Mouse (Mus musculus): ENCODE measurements at regions not wholly inside any gene's neighbourhood (a gene's known extent, or its start where the extent isn't known, plus 50 kb on each side); places are given as distances from the start of the nearest gene placed in this dataset.
A peak's percentile ranks its signal among the peaks of the same experiment; 100 is the strongest.

DNA sequence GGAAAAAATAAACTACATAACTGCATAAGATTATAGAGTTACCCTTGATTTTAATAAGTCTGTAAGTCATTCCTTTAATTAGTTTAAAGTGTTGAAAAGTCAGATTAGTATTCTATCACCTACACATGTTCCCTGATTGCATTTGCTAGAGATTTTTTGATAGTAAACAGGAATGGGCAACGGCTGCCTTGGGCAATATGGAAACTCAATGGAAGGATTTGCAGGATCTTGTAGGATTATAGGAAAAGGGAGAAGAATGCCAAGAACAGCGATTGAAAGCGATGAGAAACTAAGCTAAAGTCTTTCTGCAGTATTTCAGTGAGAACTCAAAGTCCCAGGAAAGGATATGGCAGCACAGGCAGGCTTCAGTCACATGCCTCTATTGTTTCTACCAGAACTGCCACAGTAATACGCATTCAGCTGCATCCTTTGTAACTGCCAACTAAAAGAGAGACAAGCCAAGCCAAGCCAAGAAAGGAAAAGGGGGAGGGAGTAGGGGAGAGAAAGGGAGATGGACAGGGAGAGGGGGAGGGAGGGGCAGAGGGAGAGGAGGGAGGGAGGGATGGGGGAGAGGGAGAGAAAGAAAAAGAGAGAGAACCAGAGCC, 340.3 kb downstream of the Kif16b start:
- no peak for DNase-seq

DNA sequence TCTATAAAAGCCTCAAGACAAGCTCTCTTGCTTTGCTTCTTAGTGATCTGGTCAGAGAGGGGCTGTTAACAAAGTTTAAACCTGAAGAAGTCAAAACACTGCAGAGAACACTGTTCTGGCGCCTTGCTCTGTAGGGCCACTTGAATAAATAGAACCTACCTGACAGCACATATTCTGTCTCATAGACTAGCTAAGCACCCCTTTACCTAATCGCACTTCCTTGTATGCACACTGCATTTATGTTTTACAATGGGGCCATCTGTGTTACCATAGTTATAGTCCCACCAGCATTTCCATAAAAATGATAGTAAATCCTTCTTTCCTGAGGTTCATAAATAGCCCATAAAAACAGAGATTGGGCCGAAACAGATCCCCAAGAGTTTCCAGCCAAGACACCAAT, 340.9 kb downstream of the Kif16b start:
- no peak for DNase-seq

DNA sequence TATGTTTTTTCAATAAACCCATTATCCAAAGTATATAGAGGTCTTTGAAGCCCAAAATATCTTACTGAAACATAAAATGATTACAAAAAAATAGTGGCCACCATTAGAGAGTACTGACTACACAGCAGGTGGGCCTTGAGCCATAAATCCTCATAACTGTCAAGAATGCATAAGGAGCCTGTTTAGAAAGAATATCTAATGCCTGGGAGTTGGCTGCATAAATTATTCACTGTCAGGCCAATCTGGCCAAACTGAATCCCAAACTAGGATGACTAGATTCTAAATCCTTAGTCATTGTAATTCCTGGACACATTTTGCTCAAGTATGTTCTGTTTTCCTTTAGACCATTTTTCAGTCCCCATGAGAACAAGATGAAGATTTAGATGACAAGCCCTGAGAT, 341.4 kb downstream of the Kif16b start:
- no peak for DNase-seq

DNA sequence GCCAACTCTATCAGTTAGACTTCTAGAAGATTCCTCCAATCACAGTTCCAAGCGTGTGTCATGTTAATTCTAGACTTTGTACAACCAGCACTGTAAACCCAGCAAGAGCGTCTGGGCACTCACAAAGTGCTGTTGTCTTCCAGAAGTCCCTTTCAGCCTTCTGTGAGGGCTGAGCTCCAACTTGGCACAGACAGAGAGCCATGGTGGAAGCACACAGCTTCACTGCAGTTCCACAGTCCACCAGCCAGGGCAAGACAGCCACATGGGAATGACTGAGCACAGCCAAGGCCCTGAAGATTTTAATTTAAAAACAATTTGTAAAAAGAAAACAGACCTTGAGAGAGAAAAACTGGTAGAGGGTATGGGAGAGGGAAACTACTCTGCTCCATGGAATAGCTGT, 346.5 kb downstream of the Kif16b start:
- peak; percentile 73 for DNase-seq

DNA sequence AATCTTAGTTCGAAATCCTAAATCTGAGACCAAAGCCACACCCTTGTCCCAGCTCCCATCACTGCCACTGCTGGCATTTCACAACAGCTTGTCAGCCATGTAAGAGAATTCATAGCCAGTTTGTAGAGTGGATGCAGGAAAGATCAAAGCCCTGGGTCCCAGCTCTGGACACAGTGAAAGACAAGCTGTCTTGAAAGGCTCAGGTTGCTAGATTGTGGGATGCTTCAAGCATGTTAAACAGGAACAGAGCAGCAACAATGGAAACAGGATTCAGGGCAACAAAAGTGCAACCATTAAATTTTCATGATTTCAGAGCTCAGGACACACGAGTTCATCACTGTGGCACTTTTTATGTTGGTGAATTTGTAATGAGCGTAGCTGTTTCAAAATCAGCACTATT, 349.6 kb downstream of the Kif16b start:
- no peak for DNase-seq

DNA sequence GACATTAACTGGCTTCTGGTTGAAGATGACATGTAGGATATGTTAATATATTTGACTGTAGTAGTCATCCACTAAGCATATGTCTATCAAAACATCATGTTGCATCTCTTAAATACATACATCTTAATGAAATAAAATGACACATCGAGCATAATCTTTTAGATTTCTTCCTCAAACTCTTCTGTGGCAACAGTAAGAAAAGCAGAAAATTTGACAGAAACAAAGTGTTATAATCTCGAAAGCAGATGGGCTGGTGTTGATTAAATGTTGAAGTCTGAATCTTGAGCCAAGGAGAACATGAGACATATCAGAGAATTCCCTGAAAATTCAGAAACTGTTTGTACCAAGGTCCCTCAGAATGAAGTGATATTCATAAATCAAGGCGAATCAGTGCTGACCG, 352.6 kb downstream of the Kif16b start:
- DNase-seq = no peak

DNA sequence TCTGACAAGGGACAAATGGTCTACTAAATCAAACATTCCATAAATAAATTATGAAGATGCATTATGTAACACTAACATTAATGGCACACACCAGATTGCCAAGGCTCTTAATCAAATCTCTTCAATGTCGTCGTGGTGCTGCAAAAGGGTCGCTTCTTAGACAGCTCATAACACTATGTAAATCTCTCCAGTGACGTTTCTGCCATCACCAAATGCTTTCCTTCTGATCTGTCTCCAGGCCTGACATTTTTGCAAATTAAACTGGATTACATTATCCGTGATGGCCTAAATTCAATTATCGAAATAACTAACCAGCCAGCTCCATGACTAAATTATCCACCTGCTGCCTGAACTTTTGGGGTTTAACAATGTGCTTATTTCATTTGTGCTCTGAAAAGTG, 356.4 kb downstream of the Kif16b start:
- DNase-seq = no peak

DNA sequence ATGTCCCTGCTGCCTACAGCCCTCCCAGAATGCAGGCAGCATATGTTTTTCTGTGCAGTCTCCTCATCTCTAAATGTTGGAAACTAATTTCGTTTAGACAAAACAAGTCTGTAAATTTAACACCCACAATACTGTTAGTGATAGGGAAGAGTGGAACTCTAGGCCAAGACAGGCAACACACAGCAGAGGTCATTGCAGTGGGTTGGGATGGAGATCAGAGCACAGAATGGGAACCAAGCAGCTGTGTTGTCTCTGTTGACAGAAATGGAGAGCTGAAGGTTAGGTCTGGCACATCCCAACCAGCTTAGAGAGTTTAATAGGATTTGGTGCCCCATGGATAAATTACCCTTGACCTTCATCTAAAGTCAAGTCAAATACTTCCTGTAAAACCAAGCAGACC, 361.4 kb downstream of the Kif16b start:
- DNase-seq = no peak

DNA sequence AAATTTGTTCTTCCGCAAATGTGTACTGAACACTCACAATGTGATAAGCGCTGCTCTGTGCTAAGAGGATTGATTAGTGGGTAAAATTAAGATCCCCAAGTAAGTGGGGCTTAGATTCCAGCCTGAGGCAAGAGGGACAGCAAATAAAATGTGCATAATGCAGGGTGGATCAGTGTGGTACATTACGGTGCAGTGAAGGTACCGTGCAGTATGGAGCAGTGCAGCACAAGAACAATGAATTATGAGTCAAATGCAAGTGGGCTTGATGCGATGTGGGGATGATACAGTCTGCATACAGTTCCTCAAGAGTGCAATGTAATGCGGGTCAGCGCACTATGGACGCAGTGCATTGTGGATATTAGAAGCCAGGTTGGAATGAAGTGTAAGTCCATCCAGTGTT, 367.8 kb downstream of the Kif16b start:
- no peak for DNase-seq

DNA sequence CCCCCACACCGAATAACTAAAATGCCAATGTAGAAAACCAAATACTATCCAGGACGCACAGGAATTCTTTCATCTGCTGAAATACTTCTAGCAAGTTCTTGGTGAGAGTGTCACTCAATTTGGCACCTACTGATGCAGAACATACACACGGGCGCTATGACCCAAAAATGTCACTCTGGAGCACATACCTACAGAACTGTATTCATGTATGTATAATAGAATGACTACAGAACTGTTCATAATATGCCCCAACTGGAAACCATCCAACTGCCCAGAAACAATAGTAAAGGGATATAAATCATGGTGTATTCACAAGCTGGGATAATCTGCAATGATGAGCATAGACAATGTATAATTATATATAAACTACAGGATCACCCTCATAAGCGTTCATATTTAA, 378.9 kb downstream of the Kif16b start:
- DNase-seq = no peak

DNA sequence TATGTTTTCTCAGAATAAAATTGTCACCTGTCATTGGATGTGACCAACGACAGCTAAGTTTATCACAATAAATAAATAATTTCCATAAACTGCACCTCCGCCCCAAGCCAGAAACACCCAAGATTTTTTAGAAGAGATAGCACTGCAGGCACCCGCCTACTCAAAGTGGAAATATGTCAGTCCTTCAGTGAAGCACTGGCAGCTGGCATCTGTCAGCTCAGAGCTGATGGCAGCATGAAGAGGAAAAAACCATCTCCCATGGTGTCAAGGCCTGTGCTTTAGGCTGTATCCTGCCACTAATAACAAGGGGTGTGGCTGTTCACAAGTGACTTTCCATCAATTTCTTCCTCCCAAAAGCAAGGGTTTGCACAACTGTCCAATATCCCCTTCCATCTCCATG, 383.6 kb downstream of the Kif16b start:
- DNase-seq = no peak

DNA sequence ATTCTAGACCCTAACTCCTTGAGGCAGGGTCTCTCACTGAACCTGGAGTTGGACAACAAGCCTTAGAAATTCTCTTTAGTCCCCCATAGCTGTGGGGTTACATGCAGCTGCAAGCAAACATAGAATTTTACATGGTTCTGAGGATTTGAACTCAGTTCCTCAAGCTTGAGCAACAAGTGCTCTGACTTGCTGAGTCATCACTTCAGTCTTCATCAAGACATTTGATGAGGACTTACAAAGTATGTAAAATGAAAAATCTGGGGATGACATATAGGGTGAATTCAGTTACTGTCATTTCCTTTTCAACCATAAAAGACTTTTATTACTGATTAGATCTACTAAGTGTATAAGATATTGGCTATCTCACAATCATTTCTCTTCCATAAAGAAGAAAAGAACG, 396.1 kb downstream of the Kif16b start:
- no peak for DNase-seq

Measured in cerebellum, adult 11-12 months (tissue).